Mouse (Mus musculus): ENCODE measurements around the gene 4930402H24Rik.

The 4930402H24Rik gene

DNA sequence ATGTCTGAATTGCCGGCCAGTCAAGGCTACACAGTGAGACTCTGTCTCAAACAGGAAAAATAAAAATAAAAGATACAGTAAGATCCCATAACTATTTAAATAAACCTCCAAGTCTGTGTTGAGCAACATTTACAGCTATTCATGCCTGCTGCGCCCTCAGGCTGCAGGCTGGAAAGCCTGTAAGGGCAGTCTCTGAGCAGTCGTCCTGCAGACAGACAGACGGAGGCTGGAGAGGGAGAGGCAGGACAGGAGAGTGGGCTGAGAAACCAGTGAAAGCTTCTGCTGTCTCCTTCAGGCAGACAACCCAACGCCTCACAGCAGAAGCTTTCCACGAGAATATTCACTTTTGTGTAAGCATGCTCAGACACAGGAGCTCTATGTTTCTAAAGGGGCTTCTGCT lies 92.5 kb downstream of the 4930402H24Rik start:
- no peak for DNase-seq (ENCODE audit: low read depth)

DNA sequence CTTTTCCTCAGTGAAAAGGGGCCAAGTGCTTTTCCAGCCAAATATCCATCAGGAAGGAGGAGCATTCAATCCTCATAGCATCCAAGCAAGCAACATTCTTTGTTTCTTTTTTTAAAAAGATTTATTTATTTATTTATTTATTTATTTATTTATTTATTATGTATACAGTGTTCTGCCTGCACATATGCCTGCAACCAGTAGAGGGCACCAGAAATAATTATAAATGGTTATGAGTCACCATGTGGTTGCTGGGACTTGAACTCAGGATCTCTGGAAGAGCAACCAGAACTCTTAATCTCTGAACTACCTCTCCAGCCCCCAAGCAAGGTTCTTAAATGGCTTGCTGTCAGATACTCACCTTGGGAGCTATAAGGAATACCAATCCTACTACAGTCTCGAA lies 93.7 kb downstream of the 4930402H24Rik start:
- DNase-seq (ENCODE audit: low read depth): peak; percentile 37

DNA sequence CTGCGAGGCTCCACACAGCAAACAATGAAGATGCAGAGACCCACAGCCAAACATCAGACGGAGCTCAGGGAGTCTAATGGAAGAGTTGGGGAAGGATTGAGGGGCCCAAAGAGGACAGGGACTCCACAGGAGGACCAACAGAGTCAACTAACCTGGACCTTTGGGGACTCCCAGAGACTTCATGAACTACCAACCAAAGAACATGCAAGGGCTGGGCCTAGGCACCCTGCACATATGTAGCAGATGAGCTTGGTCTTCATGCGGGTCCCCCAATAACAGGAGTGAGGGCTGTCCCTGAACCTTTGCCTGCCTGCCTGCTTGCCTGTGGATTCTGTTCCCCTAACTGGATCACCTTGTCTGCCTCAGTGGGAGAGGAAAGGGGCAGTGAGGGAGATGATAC lies 101.1 kb downstream of the 4930402H24Rik start:
- DNase-seq (ENCODE audit: low read depth): no peak

DNA sequence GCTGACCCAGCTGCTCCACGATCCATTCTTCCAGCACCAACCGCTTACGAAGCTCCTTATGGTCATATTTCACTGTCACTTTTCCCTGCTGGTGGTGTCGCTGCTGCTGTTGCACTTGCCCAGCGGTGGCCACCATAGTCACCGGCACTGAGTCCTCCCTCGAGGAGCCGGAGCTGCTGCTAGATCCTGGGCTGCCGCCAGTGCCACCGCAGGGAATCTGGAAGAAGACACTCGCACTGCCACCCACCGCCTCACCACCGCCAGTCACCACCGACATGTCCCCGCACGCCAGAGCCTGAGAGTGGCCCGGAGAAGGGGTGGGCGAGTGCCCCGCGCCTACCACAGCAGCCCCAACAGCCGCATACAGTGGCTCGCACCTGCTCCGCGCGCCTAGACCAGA lies 102.5 kb downstream of the 4930402H24Rik start:
- DNase-seq (ENCODE audit: low read depth): no peak

DNA sequence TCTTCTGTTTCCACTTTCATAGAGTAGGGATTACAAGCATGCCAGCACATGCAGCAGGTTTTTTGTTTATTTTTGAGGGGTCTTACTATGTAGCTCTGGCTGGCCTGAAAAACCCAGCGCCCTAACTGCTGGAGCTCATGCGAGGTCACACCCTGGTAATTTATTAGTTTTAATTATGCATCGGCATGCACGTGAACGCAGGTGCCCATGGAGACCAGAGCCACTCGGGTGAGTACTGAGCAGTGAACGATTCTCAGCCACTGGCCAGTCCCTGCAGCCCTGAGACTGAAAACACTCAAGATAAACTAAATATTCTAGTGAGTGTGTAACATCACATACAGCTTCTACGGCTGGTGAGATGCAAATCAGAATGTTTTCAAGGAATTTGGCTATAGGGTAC lies 110.5 kb downstream of the 4930402H24Rik start:
- DNase-seq (ENCODE audit: low read depth): no peak

DNA sequence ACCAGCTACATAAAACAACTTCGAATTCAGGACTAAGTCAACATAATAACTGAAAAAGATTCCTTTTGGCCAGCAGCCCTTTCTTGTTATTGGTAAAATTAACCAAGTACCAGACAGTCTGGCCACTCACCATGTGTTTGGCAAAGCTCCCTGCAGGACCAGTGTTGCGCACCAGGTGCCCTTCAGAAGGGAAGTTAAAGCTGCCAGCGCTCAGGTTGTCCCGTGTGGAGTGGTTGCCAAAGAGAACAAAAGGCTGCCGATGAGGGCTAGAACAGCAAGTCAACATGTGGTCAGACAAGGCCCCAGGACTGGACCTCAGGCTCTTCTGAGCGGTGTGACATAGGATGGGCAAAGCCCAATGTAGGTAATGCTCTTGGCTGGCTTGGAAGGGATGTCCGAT lies 114.5 kb downstream of the 4930402H24Rik start:
- DNase-seq (ENCODE audit: low read depth): no peak

DNA sequence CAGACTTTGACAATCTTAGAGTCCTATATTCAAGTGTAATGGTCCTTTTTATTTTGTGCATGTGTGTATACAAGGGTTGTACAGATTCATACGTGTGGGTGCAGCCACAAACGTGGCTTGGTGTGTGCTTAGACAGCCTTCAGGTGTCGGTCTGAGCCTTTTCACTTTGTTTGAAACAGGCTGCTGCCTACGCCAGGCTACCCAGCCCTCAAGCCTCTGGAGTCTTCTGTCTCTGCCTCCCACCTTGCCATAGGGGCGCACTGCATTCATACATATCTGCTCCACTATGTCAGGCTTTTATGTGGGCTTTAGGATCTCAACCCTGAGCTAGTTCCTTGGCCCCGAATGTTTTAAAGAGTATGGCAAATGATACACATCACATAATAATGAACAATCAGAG lies 116.6 kb downstream of the 4930402H24Rik start:
- no peak for DNase-seq (ENCODE audit: low read depth)

DNA sequence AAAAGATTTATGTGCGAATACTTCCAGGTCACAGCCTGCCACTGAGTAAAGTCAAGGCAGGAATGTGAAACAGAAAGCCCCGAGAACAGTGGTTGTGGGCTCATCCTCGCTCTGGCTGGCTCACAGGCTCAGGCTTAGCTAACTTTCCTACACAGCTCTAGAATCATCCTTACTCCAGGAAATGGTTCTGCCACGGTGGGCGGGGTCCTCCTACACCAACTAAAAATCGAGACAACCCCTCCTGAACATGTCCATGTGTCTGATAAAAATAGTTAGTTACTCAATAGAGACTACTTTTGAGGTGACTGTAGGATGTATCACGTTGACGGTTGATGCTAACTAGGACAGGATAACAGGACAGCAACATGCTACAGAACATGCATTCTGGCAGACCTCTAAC lies 117.2 kb downstream of the 4930402H24Rik start:
- no peak for DNase-seq (ENCODE audit: low read depth)

DNA sequence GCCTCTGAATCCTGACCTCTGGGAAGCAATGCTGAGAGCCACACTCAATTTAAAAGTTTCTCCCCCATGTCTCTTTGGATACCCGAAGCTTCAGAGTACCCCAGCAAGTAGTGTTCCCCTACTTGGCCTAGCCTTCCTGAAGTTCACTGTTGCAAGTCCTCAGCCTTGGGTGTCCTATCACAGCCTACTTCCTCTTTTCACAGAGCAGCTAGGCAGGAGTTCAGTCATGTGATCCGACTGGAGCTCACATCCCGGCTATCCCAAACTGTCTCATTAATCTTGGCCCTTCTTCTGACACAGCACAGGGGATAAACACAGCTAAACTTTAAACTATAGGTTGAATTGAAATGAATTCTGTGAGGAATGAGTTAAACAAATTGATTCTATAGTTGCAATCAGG lies 121.3 kb downstream of the 4930402H24Rik start:
- DNase-seq (ENCODE audit: low read depth): no peak

DNA sequence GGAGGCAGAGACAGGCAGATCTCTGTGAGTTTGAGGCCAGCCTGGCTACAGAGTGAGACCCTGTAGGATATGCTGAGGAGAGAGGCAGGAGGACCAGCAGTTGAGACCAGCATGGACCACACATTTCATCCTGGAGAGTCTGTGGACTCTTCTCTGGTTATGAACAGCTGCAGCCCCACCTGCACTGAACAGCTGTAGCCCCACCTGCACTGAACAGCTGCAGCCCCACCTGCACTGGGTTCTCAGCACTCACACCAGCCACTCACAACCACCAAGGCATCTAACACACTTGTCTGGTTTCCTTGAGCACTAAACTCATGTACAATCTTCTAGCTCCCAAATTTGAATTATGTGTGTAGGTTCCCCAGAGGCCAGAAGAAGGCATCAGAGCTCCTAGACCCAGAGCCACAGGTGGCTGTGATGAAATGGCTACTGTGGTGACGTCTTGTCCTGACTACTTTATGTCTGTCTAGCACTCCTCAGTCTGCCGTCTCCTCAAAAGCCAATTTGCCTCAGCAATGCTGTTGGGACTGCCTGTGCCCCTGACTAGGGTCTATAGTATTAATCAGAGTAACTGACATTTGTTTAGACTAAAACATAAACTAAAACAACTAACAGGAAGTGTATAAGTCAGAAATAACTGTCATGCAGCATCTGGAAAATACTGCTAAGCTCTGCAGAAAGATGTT lies 125.4 kb downstream of the 4930402H24Rik start:
- no peak for DNase-seq (ENCODE audit: low read depth)

DNA sequence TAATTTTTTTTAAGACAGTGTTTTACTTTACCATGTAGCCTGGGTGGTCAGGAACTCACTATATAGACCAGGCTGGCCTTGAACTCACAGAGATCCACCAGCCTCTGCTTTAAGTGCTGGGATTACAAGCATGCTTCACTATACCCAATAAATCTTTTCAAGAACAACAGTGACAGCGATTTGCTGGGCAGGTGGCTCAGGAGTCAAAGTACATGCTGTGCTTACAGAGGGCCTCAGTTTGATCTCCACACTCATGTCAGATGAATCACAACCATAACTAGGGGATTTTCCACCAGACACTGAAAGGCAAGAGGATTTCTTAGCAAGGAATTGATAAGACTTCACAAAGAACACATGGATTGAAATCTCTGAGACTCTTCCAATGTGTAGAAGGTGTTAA lies 126.3 kb downstream of the 4930402H24Rik start:
- no peak for DNase-seq (ENCODE audit: low read depth)

DNA sequence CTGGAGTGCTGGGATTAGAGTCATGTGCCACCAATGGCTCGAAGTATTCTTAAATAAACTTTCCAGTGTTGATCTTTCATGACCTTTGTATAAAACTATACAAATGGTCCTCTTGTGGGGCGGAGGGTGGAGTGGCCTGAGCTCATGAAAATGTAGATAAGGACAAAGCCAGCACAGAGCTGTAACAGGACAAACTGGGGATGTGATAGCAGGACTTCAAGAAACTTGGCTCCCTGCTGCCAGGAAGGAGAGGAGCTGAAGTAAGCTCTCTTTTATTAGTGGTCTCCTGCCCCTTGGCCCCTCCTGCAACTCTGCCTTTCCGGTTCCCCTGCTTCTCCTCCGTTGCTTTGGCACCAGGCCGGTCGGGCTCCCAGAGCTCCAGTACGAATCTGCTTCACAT lies 129.6 kb downstream of the 4930402H24Rik start:
- DNase-seq (ENCODE audit: low read depth): no peak

DNA sequence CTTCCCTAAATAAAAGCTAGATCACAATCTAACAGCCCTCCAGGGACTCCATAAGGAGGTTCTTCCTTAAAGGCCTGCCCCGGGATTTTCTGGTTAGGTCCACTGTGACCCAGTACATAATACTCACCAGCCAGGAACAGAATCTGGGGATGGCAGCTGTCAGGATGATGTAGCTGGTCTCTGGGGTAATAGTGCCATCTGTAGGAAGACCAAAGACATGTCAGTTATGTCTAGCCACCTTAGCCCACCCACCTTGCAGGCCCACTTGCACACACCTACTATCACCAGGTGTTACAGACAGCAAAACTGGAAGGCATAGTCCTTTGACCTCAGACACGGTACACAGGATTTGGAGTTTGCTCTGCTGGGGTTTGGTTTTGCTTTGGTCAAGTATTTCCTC lies 138.7 kb downstream of the 4930402H24Rik start:
- peak; percentile 17 for DNase-seq (ENCODE audit: low read depth)

DNA sequence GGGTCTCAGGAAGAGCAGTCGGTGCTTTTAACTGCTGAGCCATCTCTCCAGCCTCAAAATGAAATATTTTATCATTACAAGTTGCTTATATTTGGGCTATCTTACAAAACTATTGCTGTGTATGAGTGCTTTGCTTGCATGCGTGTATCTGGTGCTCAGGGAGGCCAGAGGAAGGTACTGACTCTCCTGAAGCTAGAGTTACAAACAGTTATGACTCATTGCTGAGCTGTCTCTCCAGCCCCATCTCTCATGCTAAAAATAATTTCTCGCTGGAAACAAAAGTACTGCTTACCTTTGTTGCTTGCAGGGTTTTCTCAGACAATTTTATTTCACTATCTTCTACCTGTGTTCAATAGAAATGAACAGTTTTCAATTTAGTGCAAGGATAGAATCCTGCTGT lies 140.8 kb downstream of the 4930402H24Rik start:
- DNase-seq (ENCODE audit: low read depth): peak; percentile 57

DNA sequence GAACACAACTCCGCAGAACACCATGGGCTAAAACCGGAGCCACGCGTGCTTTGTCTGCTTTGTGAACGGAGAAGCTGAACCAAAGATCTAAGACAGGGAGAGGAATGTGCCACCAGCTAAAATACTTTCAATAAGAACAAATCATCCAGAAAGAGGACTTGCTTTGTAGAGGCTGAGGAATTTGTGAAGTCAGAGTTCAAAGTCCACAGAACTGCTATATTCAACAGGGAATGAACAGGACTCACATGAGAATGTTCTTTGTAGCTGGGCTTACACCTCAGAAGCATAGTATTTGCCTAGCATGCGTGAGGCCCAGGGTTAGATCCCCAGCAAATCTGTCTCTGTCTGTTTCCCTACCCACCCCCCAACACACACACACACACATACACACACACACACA lies 145.3 kb downstream of the 4930402H24Rik start:
- DNase-seq (ENCODE audit: low read depth): no peak

DNA sequence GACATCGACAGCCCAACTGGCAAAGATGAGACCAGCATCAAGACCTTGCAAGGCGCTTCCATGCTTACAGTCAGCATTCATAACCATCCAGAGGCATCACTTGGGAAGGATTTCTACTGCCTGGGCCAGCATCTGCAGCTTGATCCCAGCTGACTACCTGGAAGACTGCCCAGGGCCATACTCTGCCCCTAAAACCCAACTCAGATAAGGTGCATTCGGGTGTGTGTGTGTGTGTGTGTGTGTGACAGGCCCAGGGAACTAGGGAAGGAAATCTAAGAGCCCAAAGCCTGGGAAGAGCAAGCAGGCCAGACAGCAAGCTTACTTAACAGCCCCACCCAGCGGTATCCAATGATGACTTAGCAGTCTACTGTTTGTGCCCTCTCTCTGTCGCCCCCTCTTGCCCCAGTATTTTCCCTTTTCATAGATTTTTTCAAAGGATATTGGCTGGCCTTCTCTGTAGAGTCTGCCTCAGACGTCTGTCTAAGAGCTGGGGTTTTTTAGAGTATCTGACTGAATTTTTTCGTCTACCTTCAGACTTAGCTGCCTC lies 151.1 kb downstream of the 4930402H24Rik start:
- peak; percentile 6 for DNase-seq (ENCODE audit: low read depth)

DNA sequence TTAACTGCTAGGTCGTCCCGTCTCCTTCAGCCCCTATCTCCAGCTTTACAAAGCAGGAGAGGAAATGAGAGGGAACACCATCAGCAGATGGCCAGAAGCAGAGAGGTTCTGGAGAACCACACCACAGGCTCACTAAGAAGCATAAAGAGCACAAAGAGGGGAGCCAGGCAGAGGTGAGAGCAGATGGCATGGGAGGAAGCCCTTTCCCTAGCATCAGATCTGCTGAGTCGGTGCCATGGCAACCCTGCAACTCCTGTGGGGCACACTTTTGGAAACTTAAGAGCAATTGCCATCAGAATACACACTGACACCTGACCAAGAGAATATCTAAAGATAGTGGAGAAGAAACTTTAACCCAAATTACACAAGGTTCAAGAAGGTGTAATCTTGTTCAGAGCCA lies 151.6 kb downstream of the 4930402H24Rik start:
- DNase-seq (ENCODE audit: low read depth): no peak

DNA sequence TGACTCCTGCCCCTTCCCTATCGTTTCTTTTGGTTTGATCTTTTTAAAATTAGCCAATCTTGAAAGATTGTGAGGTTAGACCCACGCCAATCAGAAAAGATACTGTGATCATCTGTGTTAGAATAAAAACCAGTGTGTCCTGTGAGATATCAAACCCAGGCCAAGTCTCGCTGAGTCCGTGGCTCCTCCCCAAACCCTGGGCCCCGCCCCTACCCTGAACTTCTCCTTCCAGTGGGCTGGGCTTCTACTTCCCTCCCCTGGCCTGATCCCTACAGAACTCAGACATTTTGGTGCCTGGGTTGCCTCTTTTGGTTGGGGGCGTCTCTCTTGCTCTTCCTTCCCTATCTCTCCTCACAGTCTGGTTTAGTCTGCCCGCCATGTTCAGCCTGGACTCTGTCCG lies 155.8 kb downstream of the 4930402H24Rik start:
- DNase-seq (ENCODE audit: low read depth): no peak

DNA sequence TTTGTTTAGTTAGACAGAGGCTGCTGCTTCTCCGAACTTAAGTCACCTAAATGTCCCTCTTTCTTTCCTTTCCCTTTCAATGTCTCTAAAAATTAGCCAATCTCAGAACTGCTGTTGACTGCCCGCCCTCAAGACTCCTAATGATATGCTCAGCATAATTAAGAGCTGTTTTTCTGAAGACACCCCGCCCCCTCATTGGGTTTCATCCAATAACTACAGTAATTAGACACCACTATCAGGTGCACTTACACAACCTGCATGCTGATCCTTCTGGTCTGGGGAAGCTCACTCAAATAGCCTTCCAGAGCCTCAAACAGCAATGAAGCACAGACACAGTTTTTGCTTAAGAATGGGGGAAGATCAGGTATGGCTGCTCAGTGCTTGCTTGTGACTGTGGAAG lies 156.5 kb downstream of the 4930402H24Rik start:
- DNase-seq (ENCODE audit: low read depth): no peak

DNA sequence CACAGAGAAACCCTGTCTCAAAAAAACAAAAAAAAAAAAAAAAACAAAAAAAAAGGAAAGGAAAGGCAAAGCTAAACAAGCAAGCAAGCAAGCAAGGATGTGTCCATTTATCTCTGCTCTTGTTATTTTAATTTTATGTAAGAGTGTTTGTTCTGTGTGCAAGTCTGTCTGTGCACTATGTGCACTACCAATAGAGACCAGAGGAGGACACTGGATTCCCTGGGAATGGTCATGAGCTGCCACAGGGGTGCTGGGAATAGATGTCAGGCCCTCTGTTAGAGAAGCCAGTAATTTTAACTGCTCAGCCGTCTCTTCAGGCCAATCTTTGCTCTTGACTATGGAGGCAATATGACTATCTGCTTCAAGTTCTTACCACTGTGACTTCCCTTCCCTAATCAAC lies 162.6 kb downstream of the 4930402H24Rik start:
- no peak for DNase-seq (ENCODE audit: low read depth)

DNA sequence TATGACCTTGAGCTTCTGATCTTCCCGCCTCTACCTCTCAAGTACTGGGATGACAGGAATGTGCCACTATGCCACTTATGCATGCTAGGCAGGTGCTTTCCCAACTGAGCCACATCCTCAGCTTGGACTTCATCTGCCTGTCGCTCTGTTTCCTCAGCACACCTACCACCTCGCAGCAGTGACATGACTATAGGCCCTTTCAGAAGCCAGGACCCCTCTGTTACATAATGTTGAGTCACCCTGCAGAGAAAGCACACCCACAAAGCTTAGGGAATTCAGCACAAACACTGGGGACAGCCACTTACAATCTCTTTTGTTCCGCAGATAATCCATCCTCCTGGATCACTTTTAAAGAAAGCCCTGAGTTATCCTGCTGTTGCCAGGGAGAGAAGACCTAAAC lies 166.1 kb downstream of the 4930402H24Rik start:
- no peak for DNase-seq (ENCODE audit: low read depth)

DNA sequence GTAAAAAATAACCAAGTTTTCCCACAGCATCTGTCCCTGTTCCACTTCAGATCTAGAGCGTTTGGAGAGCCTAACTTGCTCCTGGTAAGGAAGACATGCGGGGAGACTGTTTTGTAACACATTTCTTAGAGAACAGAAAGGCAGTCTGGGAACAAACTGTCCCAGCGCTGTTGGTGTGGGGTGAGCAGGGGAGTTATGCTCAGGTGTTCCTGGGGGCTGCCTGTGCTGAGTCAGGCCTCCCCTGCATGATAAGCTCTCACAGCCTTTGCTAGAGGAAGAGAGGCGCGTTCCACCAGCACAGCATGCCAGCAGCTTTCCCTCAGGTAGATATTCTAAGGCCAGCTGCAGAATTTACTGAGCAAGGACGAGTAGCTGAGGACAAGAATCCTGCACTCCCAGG lies 168.2 kb downstream of the 4930402H24Rik start:
- DNase-seq (ENCODE audit: low read depth): no peak

DNA sequence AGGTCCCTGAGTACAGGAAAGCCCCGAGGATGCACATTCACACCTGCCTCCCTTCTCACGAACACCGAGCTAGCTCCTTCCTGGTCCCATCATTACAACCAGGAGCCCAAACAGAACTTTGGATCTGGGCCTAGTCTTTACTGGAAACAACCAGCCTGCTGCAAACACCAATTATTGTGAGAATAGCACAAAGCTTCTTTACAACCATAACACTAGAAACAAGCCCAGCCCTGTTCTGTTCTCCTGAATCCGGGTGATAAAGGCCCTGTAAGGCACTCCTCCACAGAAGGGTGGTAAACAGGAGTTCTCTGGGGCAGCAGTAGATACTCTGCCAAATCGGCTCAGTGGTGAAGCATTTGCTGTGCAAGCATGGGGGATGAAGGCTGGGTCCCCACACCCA lies 170.9 kb downstream of the 4930402H24Rik start:
- no peak for DNase-seq (ENCODE audit: low read depth)

DNA sequence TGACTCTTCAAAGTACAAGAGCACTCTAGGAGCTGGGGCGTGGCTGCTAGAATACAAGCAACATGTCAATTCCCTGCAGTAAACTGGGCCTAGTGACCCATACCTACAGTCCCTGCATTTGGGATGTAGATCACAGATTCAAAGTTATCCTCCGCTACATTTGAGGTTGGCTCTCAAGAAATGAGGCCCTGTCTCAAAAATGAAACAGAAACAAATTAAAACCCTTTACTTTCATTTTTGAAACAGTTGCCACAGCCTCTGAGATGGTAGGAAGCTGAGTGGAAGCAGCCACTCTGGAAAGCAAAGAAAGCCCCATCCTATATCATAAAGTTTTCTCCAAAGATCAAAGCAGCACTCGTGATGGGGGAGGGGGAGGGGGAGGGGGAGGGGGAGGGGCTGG lies 172.8 kb downstream of the 4930402H24Rik start:
- no peak for DNase-seq (ENCODE audit: low read depth)
